Mouse (Mus musculus) liver, embryonic 15.5 days (tissue): ENCODE data around the gene Kif3b. TPM values are rescaled to one million over a fixed set of nuclear protein-coding genes. Genes with fewer than 3 reads are reported as not detected.
A peak's percentile ranks its signal among the peaks of the same experiment; 100 is the strongest.

Experiments used
- ATAC-seq: fragments of 200-750 bp; cut with Nextera tagmentation; 2 replicates; pipeline ENCODE4 v1.8.0; 2017; ENCODE audit warnings: moderate number of reproducible peaks, mild to moderate bottlenecking, moderate library complexity; ENCODE audit not compliant: insufficient read depth
- H3K27ac ChIP-seq: fragments of 300-500 bp; sonication (generic); replicated peaks from 2 replicates; pipeline ENCODE4 v1.5.1; 2015; ENCODE audit warnings: mild to moderate bottlenecking, inconsistent platforms
- H3K27me3 ChIP-seq: fragments of 300-500 bp; sonication (generic); 2 replicates; pipeline ENCODE4 v1.6.1; 2015; ENCODE audit warnings: mild to moderate bottlenecking, inconsistent platforms
- H3K36me3 ChIP-seq: fragments of 300-500 bp; sonication (generic); replicated peaks from 2 replicates; pipeline ENCODE4 v1.6.1; 2015; ENCODE audit warnings: moderate library complexity, mild to moderate bottlenecking, inconsistent platforms
- H3K4me1 ChIP-seq: fragments of 300-500 bp; sonication (generic); replicated peaks from 2 replicates; pipeline ENCODE4 v1.6.1; 2015; ENCODE audit warnings: inconsistent platforms
- H3K4me2 ChIP-seq: fragments of 300-500 bp; sonication (generic); 2 replicates; pipeline ENCODE4 v1.6.1; 2015; ENCODE audit warnings: moderate library complexity, mild to moderate bottlenecking, inconsistent platforms
- H3K4me3 ChIP-seq: fragments of 300-500 bp; sonication (generic); replicated peaks from 2 replicates; pipeline ENCODE4 v1.5.1; 2015; ENCODE audit warnings: mild to moderate bottlenecking, inconsistent platforms
- H3K9ac ChIP-seq: fragments of 300-500 bp; sonication (generic); 2 replicates; pipeline ENCODE4 v1.6.1; 2015; ENCODE audit warnings: moderate library complexity, mild to moderate bottlenecking, inconsistent platforms
- H3K9me3 ChIP-seq: fragments of 300-500 bp; sonication (generic); replicated peaks from 2 replicates; pipeline ENCODE4 v1.6.1; 2016; ENCODE audit warnings: inconsistent platforms
- WGBS: fragments of 180-500 bp; shearing (Covaris S2); methylation state at CpG from one replicate; pipeline ENCODE4 v1.1.7; 2015; ENCODE audit warnings: mixed read lengths; ENCODE audit not compliant: insufficient replicate concordance; 5-methylcytosine and 5-hydroxymethylcytosine counted together
- polyA plus RNA-seq: library from polyadenylated mRNA; unstranded; fragments of >200 nt; fragmentation: Nextera tagmentation; extraction: Ambion mirVana; gene quantifications from 2 replicates; pipeline ENCODE4 v1.2.1, GENCODE M21; 2015

Gene Kif3b
- polyA plus RNA-seq, 1 experiment from 2014 or later: 1.4 TPM

GRCm38 (mm10) chr2:153297771-153298170, 6.6 kb downstream of the Kif3b start:
- no peaks in the 10 kb centered on the region for H3K27me3 ChIP-seq
- no peak for ATAC-seq
- H3K4me2 ChIP-seq: no peak overlapping the region
- peaks cover 16% of the 10 kb centered on the region for H3K4me1 ChIP-seq
- H3K9ac ChIP-seq: no peak overlapping the region
- H3K36me3 ChIP-seq: no peaks in the 10 kb centered on the region
- H3K27ac ChIP-seq: no peak overlapping the region; the same call in 1 of the 2 replicates
- 88% methylated on average over 4 of the region's 4 CpGs for WGBS
- H3K4me3 ChIP-seq: no peak overlapping the region
- no peaks in the 10 kb centered on the region for H3K9me3 ChIP-seq

GRCm38 (mm10) chr2:153298460-153298859, 7.2 kb downstream of the Kif3b start:
- Histone ChIP-seq H3K27ac (peak overlapping the region; percentile 33; the same call in 1 of the 2 replicates), H3K9me3 (no peaks in the 10 kb centered on the region), H3K4me1 (peaks cover 16% of the 10 kb centered on the region), H3K4me3 (no peak overlapping the region), H3K36me3 (no peaks in the 10 kb centered on the region), H3K27me3 (no peaks in the 10 kb centered on the region), H3K9ac (peak overlapping the region; percentile 8; the same call in 1 of the 2 replicates), H3K4me2 (no peak overlapping the region)
- 38% methylated on average over 4 of the region's 4 CpGs for WGBS
- no peak for ATAC-seq

- no peak overlapping the region for H3K4me2 ChIP-seq
- peaks cover 16% of the 10 kb centered on the region for H3K4me1 ChIP-seq
- no peaks in the 10 kb centered on the region for H3K36me3 ChIP-seq
- peak overlapping the region; percentile 33; the same call in 1 of the 2 replicates for H3K27ac ChIP-seq
- no peak overlapping the region for H3K4me3 ChIP-seq
- H3K27me3 ChIP-seq: no peaks in the 10 kb centered on the region
- 31% methylated on average over 4 of the region's 4 CpGs for WGBS
- H3K9ac ChIP-seq: peak overlapping the region; percentile 8; the same call in 1 of the 2 replicates
- no peaks in the 10 kb centered on the region for H3K9me3 ChIP-seq
- ATAC-seq: no peak; the same call in 1 of the 2 replicates
These were observed 7.7 kb downstream of the Kif3b start for GRCm38 (mm10) chr2:153298863-153299262.

GRCm38 (mm10) chr2:153301123-153301522, 9.9 kb downstream of the Kif3b start:
- Histone ChIP-seq H3K36me3 (no peaks in the 10 kb centered on the region), H3K4me3 (no peak overlapping the region), H3K4me1 (peaks cover 19% of the 10 kb centered on the region), H3K27me3 (no peaks in the 10 kb centered on the region), H3K4me2 (no peak overlapping the region), H3K9ac (no peak overlapping the region), H3K9me3 (no peaks in the 10 kb centered on the region), H3K27ac (no peak overlapping the region)
- no peak for ATAC-seq
- 86% methylated on average over 5 of the region's 5 CpGs for WGBS

GRCm38 (mm10) chr2:153305240-153305639, 14.0 kb downstream of the Kif3b start:
- no peak overlapping the region for H3K27ac ChIP-seq
- H3K9me3 ChIP-seq: no peaks in the 10 kb centered on the region
- no peak for ATAC-seq
- H3K27me3 ChIP-seq: no peaks in the 10 kb centered on the region
- H3K36me3 ChIP-seq: no peaks in the 10 kb centered on the region
- 74% methylated on average over 6 of the region's 6 CpGs for WGBS
- H3K4me2 ChIP-seq: no peak overlapping the region
- no peak overlapping the region for H3K4me3 ChIP-seq
- 0 out of 2 replicates have a peak, but pooled peaks cover 4% of the 10 kb centered on the region for H3K4me1 ChIP-seq
- H3K9ac ChIP-seq: no peak overlapping the region

GRCm38 (mm10) chr2:153308586-153308985, 17.4 kb downstream of the Kif3b start:
- Histone ChIP-seq H3K9me3 (no peaks in the 10 kb centered on the region), H3K4me3 (no peak overlapping the region), H3K27ac (no peak overlapping the region), H3K36me3 (no peaks in the 10 kb centered on the region), H3K4me1 (peaks cover 9% of the 10 kb centered on the region; the same call in 1 of the 2 replicates), H3K4me2 (no peak overlapping the region), H3K27me3 (no peaks in the 10 kb centered on the region), H3K9ac (no peak overlapping the region)
- whole genome bisulfite sequencing: 72% methylated on average over 7 of the region's 7 CpGs
- ATAC-seq: no peak

- H3K9ac ChIP-seq: no peak overlapping the region
- H3K4me2 ChIP-seq: no peak overlapping the region
- no peaks in the 10 kb centered on the region for H3K9me3 ChIP-seq
- H3K4me1 ChIP-seq: peaks cover 9% of the 10 kb centered on the region; the same call in 1 of the 2 replicates
- no peak overlapping the region for H3K4me3 ChIP-seq
- no peaks in the 10 kb centered on the region for H3K27me3 ChIP-seq
- WGBS: 68% methylated on average over 8 of the region's 8 CpGs
- H3K36me3 ChIP-seq: no peaks in the 10 kb centered on the region
- no peak overlapping the region for H3K27ac ChIP-seq
- no peak for ATAC-seq
These were observed 17.9 kb downstream of the Kif3b start for GRCm38 (mm10) chr2:153309106-153309505.

DNA sequence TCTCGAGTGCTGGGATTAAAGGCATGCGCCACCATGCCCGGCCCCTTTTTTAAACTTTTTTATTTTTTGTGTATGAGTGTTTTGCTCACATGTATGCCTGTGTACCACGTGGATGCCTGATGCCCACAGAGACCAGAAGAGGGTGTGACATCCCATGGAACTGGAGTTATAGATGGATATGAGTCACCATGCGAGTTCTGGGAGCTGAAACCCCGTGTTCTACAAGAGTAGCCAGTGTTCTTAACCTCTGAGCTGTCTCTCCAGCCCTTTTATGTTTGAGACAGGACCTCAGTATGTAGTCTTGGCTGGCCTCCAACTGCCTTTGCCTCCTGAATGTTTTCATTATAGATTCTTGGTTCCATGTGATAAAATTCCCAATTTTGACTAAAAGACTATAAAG, 19.0 kb downstream of the Kif3b start:
- Histone ChIP-seq H3K27me3 (no peaks in the 10 kb centered on the region), H3K9ac (no peak overlapping the region), H3K4me1 (peaks cover 7% of the 10 kb centered on the region; the same call in 1 of the 2 replicates), H3K4me3 (no peak overlapping the region), H3K27ac (no peak overlapping the region), H3K4me2 (no peak overlapping the region), H3K9me3 (no peaks in the 10 kb centered on the region), H3K36me3 (no peaks in the 10 kb centered on the region)
- 71% methylated on average over 6 of the region's 6 CpGs for WGBS
- ATAC-seq: no peak

- WGBS: 76% methylated on average over 9 of the region's 9 CpGs
- peaks cover 5% of the 10 kb centered on the region; the same call in 1 of the 2 replicates for H3K4me1 ChIP-seq
- H3K36me3 ChIP-seq: no peaks in the 10 kb centered on the region
- no peak for ATAC-seq
- H3K9ac ChIP-seq: no peak overlapping the region
- no peaks in the 10 kb centered on the region for H3K9me3 ChIP-seq
- no peak overlapping the region for H3K27ac ChIP-seq
- no peak overlapping the region for H3K4me3 ChIP-seq
- H3K27me3 ChIP-seq: no peaks in the 10 kb centered on the region
- H3K4me2 ChIP-seq: no peak overlapping the region
These were observed 21.7 kb downstream of the Kif3b start for GRCm38 (mm10) chr2:153312884-153313283.

DNA sequence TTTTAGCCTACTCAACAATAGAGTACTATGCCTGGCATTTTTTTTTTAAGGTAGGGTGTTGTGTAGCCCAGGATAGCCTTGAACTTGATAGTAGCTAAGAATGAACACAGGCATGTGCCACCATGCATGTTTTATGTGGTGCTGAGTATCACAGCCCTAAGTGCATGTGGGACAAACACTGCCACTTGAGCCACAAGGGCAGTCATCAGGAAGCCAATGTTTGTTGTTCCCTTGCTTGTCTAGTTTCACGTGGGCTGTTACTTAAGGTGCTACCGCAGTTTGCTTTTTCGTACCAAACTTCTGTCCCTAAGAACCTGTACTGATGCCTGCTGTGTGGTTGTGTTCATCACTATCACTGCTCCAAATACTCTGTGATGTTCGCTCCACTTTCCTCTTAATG, 27.2 kb downstream of the Kif3b start:
- no peak for ATAC-seq
- H3K36me3 ChIP-seq: peaks cover 19% of the 10 kb centered on the region; the same call in 1 of the 2 replicates
- WGBS: 86% methylated on average over 4 of the region's 4 CpGs
- no peak overlapping the region for H3K4me2 ChIP-seq
- H3K27ac ChIP-seq: 0 out of 2 replicates have a peak overlapping the region, but pooled peaks have one; percentile 59
- H3K4me1 ChIP-seq: peaks cover 3% of the 10 kb centered on the region; the same call in 1 of the 2 replicates
- H3K4me3 ChIP-seq: no peak overlapping the region
- H3K9ac ChIP-seq: no peak overlapping the region
- no peaks in the 10 kb centered on the region for H3K9me3 ChIP-seq
- no peaks in the 10 kb centered on the region for H3K27me3 ChIP-seq

DNA sequence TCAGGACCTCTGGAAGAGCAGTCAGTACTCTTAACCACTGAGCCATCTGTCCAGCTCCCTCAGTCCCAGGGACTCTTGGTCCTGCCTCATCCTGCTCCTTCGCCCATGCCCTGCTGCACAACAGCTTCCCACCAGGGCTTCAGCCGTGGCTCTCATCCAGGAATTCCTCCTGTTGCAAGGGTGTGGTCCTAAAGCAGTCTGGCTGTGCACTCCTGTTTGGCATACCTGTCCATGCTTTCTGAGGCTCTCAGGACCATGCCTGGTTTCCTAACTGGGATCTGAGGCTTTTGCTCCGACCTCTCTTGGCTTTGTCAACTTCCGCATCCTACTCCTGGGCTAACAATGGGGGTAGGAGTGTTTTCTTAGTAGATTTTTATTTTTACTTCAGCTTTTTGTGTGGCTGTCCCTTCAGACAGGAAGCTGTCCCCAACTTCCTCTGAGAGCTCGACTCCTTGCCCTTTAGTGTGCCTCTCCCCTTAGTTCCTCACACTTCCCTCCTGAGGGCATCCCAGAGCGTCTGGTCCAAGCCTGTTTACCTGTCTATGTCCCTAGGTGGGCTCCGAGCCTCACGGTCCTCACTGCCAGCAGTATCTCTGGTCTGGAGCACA, 27.9 kb downstream of the Kif3b start:
- no peak for ATAC-seq
- Histone ChIP-seq H3K27me3 (no peaks in the 10 kb centered on the region), H3K27ac (peak overlapping the region; percentile 59), H3K9ac (no peak overlapping the region), H3K4me2 (0 out of 2 replicates have a peak overlapping the region, but pooled peaks have one; percentile 5), H3K9me3 (no peaks in the 10 kb centered on the region), H3K4me1 (peaks cover 3% of the 10 kb centered on the region; the same call in 1 of the 2 replicates), H3K36me3 (peaks cover 26% of the 10 kb centered on the region; the same call in 1 of the 2 replicates), H3K4me3 (no peak overlapping the region)
- 46% methylated on average over 8 of the region's 8 CpGs for WGBS
